Mouse (Mus musculus) liver, embryonic 14.5 days (tissue): ENCODE results near the gene Kcng3.

Source experiments
- CTCF ChIP-seq: IDR thresholded peaks from 2 replicates; pipeline ENCODE4 v1.5.1; 2016; ENCODE audit warnings: antibody characterized with exemption, low read depth, control low read depth
- EP300 ChIP-seq: IDR thresholded peaks from 2 replicates; pipeline ENCODE4 v1.6.1; 2016; ENCODE audit warnings: antibody characterized with exemption, low read depth

GRCm38 (mm10) chr17:83574615-83575014 is 57.1 kb downstream of the Kcng3 start:
- TF ChIP-seq CTCF, result no peak
- TF ChIP-seq EP300, result no peak
